Mouse (Mus musculus) spleen, adult 2 months (tissue): ENCODE measurements at regions not wholly inside any gene's neighbourhood (a gene's known extent, or its start where the extent isn't known, plus 50 kb on each side); places are given as distances from the start of the nearest gene placed in this dataset.

ENCODE experiments used
- DNase-seq, 2 experiments: peaks; one replicate each; pipeline versions ENCODE4 v3.0.0 to v3.0.0-alpha.2; 2012 to 2021; ENCODE audit warnings: low spot score in 2 of 2, low read depth in 1 of 2
- H3K27ac ChIP-seq: fragments of 200-500 bp; 2 replicates; pipeline ENCODE4 v1.5.1; 2012; ENCODE audit warnings: low read length, inconsistent platforms; ENCODE audit not compliant: insufficient read depth
- H3K27me3 ChIP-seq: fragments of 200-500 bp; 2 replicates; pipeline ENCODE4 v1.6.1; 2012; ENCODE audit warnings: mild to moderate bottlenecking, moderate library complexity, low read length, inconsistent platforms; ENCODE audit not compliant: control insufficient read depth, insufficient read depth
- H3K36me3 ChIP-seq: fragments of 200-500 bp; 2 replicates; pipeline ENCODE4 v1.6.1; 2012; ENCODE audit warnings: mild to moderate bottlenecking, low read length, inconsistent platforms; ENCODE audit not compliant: control insufficient read depth, insufficient read depth
- H3K4me1 ChIP-seq: fragments of 200-500 bp; 2 replicates; pipeline ENCODE4 v1.6.1; 2011; ENCODE audit warnings: inconsistent platforms; ENCODE audit not compliant: control insufficient read depth, insufficient read depth, insufficient read length
- H3K4me3 ChIP-seq: fragments of 200-500 bp; 2 replicates; pipeline ENCODE4 v1.5.1; 2011; ENCODE audit warnings: mild to moderate bottlenecking, inconsistent platforms; ENCODE audit not compliant: insufficient read depth, insufficient read length; ENCODE audit errors: extremely low read depth
- CTCF ChIP-seq: fragments of 200-500 bp; IDR thresholded peaks from 2 replicates; pipeline ENCODE4 v1.5.1; 2011; ENCODE audit warnings: mild to moderate bottlenecking, inconsistent platforms; ENCODE audit not compliant: insufficient read depth, insufficient read length, insufficient replicate concordance; ENCODE audit errors: extremely low read depth
- POLR2A ChIP-seq: fragments of 200-500 bp; IDR thresholded peaks from 2 replicates; pipeline ENCODE4 v1.6.1; 2011; ENCODE audit warnings: low read depth, low read length, inconsistent platforms
- WGBS: fragments of 180-500 bp; shearing (Covaris S2); methylation state at CpG from one replicate; pipeline ENCODE4 v1.1.7; 2018; 5-methylcytosine and 5-hydroxymethylcytosine counted together

GRCm38 (mm10) chr15:61890330-61890729 is 967.5 kb upstream of the A1bg start:
- Histone ChIP-seq H3K4me3 (no peak overlapping the region), H3K36me3 (no peaks in the 10 kb centered on the region), H3K27me3 (no peaks in the 10 kb centered on the region), H3K4me1 (no peaks in the 10 kb centered on the region), H3K27ac (no peak overlapping the region)
- no peak for DNase-seq
- no peak for TF ChIP-seq POLR2A
- no peak for TF ChIP-seq CTCF

GRCm38 (mm10) chr15:61888569-61889326 is 965.9 kb upstream of the A1bg start:
- 87% methylated on average over 10 of the region's 10 CpGs for WGBS
- H3K27me3 ChIP-seq = no peaks in the 10 kb centered on the region
- no peak for TF ChIP-seq CTCF
- no peak for TF ChIP-seq POLR2A
- no peaks in the 10 kb centered on the region for H3K36me3 ChIP-seq
- H3K4me3 ChIP-seq = no peak overlapping the region
- no peak overlapping the region for H3K27ac ChIP-seq
- no peak for DNase-seq
- H3K4me1 ChIP-seq = no peaks in the 10 kb centered on the region

GRCm38 (mm10) chr15:61879408-61879807 is 956.6 kb upstream of the A1bg start:
- no peaks in the 10 kb centered on the region for H3K36me3 ChIP-seq
- 92% methylated on average over 3 of the region's 3 CpGs for WGBS
- no peak for DNase-seq
- no peak overlapping the region for H3K4me3 ChIP-seq
- TF ChIP-seq CTCF (no peak), POLR2A (no peak)
- no peaks in the 10 kb centered on the region for H3K27me3 ChIP-seq
- H3K4me1 ChIP-seq = no peaks in the 10 kb centered on the region
- H3K27ac ChIP-seq = no peak overlapping the region

GRCm38 (mm10) chr15:61873047-61873446 is 950.2 kb upstream of the A1bg start:
- Histone ChIP-seq H3K4me3 (no peak overlapping the region), H3K27ac (no peak overlapping the region), H3K4me1 (no peaks in the 10 kb centered on the region), H3K36me3 (no peaks in the 10 kb centered on the region), H3K27me3 (no peaks in the 10 kb centered on the region)
- no peak for TF ChIP-seq POLR2A
- TF ChIP-seq CTCF = no peak
- 74% methylated on average over 2 of the region's 2 CpGs for WGBS
- DNase-seq = no peak

GRCm38 (mm10) chr15:61860759-61861158 is 937.9 kb upstream of the A1bg start:
- H3K36me3 ChIP-seq = no peaks in the 10 kb centered on the region

GRCm38 (mm10) chr15:61855880-61856279 is 933.1 kb upstream of the A1bg start:
- Histone ChIP-seq H3K4me3 (no peak overlapping the region), H3K36me3 (no peaks in the 10 kb centered on the region), H3K27me3 (no peaks in the 10 kb centered on the region), H3K27ac (no peak overlapping the region), H3K4me1 (no peaks in the 10 kb centered on the region)
- DNase-seq = no peak
- no peak for TF ChIP-seq POLR2A
- no peak for TF ChIP-seq CTCF
- 91% methylated on average over 2 of the region's 2 CpGs for WGBS

More at GRCm38 (mm10) chr15:61860759-61861158, 937.9 kb upstream of the A1bg start:
- TF ChIP-seq CTCF (no peak), POLR2A (no peak)
- H3K27ac ChIP-seq = no peak overlapping the region
- no peaks in the 10 kb centered on the region for H3K27me3 ChIP-seq
- no peaks in the 10 kb centered on the region for H3K4me1 ChIP-seq
- H3K4me3 ChIP-seq = no peak overlapping the region
- no peak for DNase-seq
- 80% methylated on average over 6 of the region's 6 CpGs for WGBS

GRCm38 (mm10) chr15:61812671-61813070 is 889.9 kb upstream of the A1bg start:
- TF ChIP-seq CTCF (no peak), POLR2A (no peak)
- Histone ChIP-seq H3K4me3 (no peak overlapping the region), H3K36me3 (no peaks in the 10 kb centered on the region), H3K27ac (no peak overlapping the region), H3K27me3 (no peaks in the 10 kb centered on the region), H3K4me1 (no peaks in the 10 kb centered on the region)
- DNase-seq = no peak
- 91% methylated on average over 2 of the region's 2 CpGs for WGBS
